Mouse (Mus musculus): ENCODE results near the gene Akap13.
"Not testable (repeated sequence)": the region's sequence is repeated elsewhere in the genome, so short reads cannot be mapped to it uniquely, and the experiment has no call there.

Akap13 gene

DNA sequence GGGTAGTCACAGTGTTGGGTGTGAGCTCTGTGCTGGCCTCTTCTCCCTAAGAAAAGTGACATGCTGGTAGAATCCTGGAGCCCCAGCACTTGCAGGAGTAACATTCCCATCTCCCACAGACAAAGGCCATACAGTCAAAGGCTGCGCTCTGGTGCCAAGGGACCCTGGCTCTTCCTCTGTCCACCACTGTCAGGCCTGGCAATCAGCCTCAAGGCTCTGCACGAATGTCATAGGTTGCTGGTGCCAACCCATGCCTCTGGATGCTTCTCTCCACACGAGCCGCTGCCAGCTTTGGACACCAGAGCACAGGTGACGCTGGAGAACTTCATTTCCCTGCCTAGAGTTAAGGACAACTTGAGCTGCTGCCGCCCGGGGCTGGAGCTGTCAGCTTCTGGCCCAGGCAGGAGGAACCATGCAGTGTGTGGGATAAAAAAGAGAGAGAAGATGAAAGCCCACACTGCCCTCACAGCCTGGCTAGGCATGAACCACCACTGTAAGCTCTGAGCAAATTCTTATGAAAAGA, 304.7 kb downstream of the Akap13 start:
- no peak for DNase-seq (ENCODE audit: low read depth, low spot score)

GRCm38 (mm10) chr7:75760661-75761319, 305.5 kb downstream of the Akap13 start:
- DNase-seq (ENCODE audit: low read depth, low spot score): not testable (repeated sequence)

DNA sequence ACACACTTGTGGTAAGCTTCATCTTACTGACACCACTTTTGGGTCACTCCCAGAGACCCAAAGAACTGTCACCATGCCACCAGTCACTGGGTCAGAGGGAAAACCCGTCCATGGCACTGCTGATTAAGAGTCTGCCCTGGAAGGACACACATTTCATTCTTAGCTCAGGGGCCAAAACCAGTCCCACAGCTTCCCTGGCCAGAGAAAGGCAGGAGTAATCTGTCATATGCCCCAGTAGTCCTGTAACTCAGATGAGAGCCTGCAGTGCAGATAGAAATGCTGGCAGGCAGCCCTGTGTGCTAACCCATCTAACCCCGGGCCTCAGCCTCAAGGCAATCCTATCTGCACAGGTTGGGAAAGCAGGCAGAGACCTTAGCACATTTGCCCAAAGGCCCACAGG, 306.9 kb downstream of the Akap13 start:
- not testable (repeated sequence) for DNase-seq (ENCODE audit: low read depth, low spot score)

DNA sequence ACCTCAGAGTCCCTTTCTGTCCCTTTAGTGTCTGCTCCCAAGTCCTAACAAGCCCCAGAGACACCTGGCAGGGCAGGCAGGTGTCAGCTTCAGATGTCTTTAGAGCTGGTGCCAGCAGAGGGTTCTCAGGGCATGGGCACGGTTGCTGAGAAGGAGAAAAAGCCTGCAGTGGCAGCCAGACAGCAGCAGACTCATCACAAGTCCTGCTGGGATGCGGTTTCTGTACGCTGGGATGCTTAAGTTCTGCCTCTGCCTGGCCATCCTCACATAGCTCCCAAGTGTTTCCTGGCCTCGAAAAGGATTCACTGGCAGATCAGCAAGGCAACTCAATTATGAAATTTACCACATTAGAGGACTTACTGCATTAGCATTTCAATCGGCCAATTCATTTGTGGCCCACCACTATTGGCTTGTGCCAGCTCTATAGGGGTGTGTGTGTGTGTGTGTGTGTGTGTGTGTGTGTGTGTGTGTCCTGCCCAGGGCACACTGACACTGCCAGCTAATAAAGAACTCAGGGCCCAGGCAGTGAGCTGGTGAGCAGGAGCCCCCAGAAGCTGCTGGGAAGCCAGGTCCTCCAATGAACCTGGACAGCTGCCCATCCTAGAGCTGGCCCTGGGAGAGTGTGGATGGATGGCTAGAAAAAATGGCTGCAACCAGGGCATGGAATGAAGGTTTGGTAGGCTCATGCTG, 311.9 kb downstream of the Akap13 start:
- DNase-seq (ENCODE audit: low read depth, low spot score): not testable (repeated sequence)

GRCm38 (mm10) chr7:75768169-75768568, 312.8 kb downstream of the Akap13 start:
- no peak for DNase-seq (ENCODE audit: low read depth, low spot score)

- DNase-seq (ENCODE audit: low read depth, low spot score): no peak
These were observed 314.6 kb downstream of the Akap13 start for GRCm38 (mm10) chr7:75769909-75770308.

DNA sequence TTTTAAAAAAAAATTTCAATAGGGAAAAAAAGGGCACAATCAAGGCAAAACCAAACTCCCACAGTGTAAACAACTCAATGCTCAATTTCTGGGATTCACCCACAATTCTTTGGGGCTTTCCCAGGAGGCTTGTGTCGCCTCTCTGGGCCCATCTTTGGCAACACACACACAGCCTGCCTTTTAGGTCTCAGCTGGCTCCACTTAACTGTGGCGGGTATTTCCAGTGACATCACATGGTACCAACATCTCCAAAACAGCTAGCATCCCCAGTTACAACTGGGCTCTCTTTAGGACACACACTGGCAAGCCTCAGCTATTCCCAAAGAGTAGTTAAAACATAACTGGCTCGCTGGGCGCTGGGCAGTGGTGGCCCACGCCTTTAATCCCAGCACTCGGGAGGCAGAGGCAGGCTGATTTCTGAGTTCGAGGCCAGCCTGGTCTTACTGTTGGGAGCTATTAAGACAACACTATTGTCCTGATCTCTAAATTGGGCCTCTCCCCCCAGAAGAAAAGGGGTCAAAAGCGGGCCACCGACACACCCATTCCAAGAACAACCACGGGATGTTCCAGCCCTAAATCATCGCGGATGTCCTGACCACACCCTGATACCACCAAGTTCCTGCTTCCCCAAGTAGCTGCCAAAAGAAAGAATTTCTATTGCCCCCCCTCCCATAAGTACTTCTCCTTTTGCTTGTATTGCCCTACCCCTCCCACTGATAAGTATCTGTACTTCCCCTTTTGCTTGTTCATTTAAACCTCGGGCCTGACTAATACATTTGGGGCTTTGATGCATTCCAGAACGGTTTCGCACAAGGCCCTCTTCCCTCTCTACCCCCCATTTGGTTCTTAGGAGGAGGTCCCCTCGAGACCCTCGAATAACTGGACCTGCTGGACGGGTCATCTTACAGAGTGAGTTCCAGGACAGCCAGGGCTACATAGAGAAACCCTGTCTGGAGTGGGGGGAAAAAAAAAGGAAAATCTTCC, 319.1 kb downstream of the Akap13 start:
- not testable (repeated sequence) for DNase-seq (ENCODE audit: low read depth, low spot score)

DNA sequence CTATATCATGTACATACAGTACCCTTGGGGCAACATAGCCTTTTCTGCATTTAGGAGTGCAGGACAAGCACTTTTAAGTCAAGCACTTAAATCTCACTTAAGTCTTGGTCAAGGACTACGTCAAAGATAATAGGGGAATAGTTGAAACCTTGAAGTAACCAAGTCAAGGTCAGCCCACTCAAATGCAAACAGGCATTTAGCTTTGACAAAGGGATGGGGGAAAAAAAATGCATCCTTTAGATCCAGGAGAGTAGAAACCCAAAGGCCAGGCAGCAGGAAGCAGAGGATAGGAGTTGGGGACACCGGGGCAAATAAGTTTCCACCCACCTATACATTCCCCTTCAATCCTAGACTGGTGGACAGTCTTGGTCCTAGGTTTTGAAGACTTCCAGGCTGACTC, 322.7 kb downstream of the Akap13 start:
- no peak for DNase-seq (ENCODE audit: low read depth, low spot score)

DNA sequence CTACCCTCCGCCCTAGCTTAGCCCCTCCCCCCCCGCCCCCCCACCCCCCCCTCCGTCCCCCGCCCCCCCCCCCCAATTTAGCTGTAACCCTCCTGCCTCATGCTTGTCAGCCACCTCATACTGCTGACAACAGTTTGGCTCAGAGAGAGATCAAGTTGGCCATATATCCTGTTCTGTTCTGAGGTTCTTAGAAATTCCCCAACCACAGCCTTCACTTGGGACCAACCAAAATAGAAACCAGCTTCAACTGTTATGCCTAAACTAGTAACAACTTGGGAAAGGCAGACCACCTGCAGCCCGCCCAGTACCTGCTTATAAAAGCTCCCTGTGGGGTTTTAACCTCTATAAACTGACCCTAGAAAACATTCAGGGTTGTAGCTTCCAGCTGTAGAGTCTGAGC, 325.5 kb downstream of the Akap13 start:
- no peak for DNase-seq (ENCODE audit: low read depth, low spot score)

DNA sequence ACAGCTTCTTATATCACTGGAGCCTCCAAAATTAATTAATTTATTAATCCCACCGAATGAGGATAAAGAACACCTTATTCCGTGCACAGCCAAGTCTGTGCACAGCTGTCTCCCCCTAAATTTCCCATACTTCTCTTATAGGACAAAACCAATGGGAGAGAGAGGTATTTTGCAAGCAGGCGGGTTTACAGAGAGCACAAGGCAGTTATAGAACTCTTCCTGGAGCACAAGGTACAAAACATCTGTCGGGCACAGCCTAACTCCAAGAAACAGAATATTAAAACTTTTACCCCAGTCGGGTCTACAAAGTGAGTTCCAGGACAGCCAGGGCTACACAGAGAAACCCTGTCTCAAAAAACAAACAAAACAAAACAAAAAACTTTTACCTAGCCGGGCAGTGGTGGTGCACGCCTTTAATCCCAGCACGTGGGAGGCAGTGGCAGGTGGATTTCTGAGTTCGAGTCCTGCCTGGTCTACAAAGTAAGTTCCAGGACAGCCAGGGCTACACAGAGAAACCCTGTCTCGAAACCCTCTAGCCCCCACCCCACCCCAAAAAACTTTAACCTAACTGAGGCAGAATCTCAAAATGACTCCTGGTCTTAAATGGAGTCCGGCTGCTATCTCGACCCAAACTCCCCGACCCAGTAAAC, 326.1 kb downstream of the Akap13 start:
- DNase-seq (ENCODE audit: low read depth, low spot score): no peak

- DNase-seq (ENCODE audit: low read depth, low spot score): peak; percentile 65
These were observed 326.8 kb downstream of the Akap13 start for GRCm38 (mm10) chr7:75781948-75782722.

- DNase-seq (ENCODE audit: low read depth, low spot score): no peak
These were observed 327.3 kb downstream of the Akap13 start for GRCm38 (mm10) chr7:75782723-75783011.

DNA sequence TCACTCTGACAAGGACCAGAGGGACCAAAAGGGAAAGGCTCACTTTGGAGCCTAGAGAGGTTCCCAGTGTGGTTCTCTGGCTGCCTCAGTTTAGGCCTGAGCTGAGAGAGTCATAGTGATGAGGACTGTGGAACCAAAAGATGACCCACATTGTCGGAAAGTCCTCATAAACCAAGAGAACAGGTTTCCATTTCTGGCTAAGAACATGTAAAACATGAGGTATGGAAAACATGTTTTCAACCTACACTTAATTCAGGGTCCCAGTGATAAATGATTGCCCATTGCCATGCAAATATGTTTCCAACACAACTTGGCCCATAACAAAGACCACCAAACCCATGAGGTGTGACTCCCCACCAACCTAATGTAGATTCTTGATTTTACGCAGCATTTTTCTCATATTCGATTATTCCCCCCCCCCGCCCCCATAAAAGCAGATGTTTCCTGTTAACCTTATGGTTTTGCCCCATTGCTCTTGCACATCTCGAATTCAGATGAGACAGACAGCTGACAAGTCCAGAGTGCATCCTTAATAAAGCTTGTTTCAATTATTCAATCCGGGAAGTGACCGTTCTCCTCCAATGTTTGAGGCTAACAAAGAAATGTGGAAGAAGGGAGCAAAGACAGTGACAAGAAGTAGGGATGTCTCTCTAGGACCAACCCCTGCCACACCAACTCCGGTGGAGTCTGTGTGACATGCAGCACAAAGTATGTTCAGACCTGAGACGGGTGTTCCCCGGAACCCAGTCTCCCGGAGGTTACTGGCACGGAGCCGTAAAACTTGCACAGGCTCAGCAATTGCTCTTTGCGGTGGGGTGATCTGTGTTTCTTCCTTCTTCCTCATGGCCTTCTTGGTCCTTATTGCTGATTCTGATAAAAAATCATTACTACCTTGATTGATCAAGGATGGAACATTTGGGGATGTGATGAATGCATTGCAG, 330.3 kb downstream of the Akap13 start:
- no peak for DNase-seq (ENCODE audit: low read depth, low spot score)

DNA sequence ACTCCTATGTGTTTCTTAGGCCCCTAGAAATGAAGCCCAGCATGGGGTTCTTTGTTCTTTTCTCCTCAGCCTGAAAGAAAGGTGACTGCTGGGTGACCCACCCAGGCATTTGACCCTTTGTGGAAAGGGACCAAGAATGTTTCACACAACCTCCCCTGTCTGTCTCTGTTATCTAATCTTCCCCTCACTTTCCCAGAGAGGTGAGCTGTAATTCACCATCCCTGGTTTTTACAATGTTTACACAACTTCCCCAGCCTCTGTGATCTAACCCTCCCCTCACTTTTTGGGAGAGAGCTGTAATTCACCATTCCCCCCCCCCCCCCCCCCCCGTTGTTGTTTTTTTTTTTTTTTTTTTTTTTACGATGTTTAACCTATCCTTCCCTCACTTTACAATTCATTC, 331.5 kb downstream of the Akap13 start:
- DNase-seq (ENCODE audit: low read depth, low spot score): no peak

GRCm38 (mm10) chr7:75787371-75787770, 332.0 kb downstream of the Akap13 start:
- no peak for DNase-seq (ENCODE audit: low read depth, low spot score)

DNA sequence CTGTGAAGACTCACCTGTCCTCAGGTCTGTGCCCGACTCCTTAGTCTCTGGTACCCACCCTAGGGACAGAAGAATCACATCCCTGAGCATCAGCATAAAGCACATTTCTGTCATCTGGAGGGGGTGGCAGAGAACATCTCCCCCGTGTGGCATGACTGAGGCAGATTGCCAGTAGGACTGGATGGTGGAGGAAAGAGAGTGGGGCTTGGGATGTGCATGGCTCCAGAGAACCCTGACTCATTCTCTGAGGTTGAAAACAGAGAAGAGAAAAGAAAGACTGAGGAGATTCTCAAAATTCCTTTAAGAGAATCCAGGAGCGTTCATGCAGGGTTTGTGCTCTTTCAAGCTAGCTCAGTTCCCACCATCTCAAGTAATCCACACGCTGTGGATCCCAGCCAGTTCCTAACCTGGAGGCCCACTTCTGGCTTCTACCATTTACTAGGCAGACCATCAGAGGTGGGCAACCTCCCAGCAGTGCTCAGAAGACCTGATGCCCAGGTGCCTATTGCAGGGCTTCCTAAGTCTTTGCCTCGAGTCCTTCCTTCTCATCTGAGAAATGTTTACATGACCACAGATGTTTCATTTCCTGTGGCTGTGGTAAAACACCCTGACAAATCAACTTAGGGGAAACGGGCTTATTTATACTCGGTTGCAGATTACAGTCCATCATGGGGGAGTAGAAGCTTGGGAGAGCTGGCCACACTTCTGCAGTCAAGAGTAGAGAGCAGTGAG, 332.9 kb downstream of the Akap13 start:
- DNase-seq (ENCODE audit: low read depth, low spot score): not testable (repeated sequence)

DNA sequence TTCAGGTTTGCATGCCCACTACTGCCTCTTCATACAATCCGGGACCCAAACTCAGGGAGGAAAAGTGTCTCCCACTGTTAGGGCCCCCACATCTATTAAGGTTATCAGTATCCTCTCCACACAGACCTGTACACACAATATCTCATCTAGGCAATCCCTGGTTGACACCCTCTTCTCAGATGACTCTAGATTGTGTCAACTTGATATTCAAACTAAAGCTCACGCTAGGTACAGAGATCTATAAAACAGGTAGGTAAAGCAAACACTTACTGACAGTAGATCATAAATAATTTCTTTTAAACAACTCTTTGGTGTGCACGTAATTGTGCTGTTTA, 333.4 kb downstream of the Akap13 start:
- DNase-seq (ENCODE audit: low read depth, low spot score): not testable (repeated sequence)

DNA sequence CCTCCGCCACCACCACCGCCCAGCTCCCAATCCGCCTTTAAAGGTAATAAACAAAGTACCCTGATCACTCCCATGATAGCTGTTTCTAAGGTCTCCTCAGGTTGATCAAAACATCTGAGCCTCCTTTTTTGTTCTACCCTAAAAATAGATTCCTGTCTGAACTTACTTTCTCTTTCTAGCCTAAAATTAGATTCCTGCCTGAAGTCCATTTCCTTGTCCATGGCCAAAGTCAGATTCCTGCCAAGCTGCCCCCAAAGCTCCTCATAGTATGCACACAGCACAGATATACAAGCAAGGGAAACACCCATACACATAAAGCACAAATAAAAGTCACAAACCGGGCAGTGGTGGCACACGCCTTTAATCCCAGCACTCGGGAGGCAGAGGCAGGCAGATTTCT, 334.4 kb downstream of the Akap13 start:
- DNase-seq (ENCODE audit: low read depth, low spot score): no peak

All from telencephalon, adult 2 months (tissue).